Mouse (Mus musculus): ENCODE results near the gene Ccdc177.

DNA sequence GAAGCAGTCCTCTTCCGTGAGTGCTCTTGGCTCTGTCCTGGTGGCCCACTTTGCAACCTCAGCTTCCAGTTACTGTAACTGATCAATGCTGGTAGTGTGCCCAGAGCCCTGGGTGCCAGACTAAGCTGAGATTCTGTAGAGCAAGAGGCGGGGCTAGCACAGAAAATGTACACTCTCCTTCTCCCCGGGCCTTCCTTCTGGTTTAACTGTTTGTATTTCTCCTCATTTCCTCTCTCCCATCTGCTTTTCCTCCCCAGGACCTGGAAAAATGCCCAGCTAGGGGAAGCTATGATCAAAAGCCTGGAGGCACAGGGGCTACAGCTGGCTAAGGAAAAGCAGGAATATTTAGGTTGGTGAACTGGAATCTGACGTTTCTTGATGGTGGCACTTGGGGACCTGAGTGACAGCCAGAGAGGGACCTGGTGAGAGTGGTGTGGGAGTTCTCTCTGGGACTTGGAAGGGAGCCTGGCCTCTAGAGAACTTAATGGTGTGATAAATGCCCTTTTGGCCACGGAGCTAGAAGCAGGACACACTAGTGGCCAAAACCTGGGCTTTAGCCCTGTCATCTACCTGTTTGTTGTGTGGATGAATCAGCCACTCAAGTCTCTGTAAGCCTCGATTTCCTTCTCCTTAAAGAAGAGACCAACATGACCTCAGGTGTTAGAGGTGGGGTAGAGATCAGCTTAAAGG lies 53.4 kb downstream of the Ccdc177 start:
- TF ChIP-seq CTCF (IDR thresholded peaks at IDR 0.05; ENCODE audit: control insufficient read depth, insufficient read depth, insufficient read length), result no peak
- TF ChIP-seq MAX (IDR thresholded peaks at IDR 0.05), result no peak
- TF ChIP-seq MYOD1 (IDR thresholded peaks at IDR 0.05; ENCODE audit: control insufficient read depth, insufficient read length, low read depth), result no peak
- no peak for TF ChIP-seq USF1 (IDR thresholded peaks at IDR 0.05; ENCODE audit: low read depth)
- TF ChIP-seq MYOG (IDR thresholded peaks at IDR 0.05; ENCODE audit: control insufficient read depth, extremely low read depth, insufficient read length), result no peak
